Mouse (Mus musculus): Measurements from ENCODE around the gene Thra. TPM values are rescaled to one million over a fixed set of nuclear protein-coding genes. Genes with fewer than 3 reads are reported as not detected.

Thra gene
- polyA plus RNA-seq, 1 experiment from 2014 or later: 17.7 TPM

GRCm38 (mm10) chr11:98743655-98744345 is 3.4 kb downstream of the Thra start:
- ATAC-seq (ENCODE audit: insufficient number of reproducible peaks, low FRiP score, low TSS enrichment, low read depth) (no peak), DNase-seq (ENCODE audit: low spot score) (peak; percentile 57)
- H3K27ac ChIP-seq (replicated peaks; ENCODE audit: low read depth, low read length): no peak overlapping the region; the same call in 1 of the 2 replicates
- H3K9ac ChIP-seq (ENCODE audit: low read length): no peak overlapping the region
- H3K36me3 ChIP-seq (ENCODE audit: control insufficient read depth, insufficient read depth, low read length): no peaks in the 10 kb centered on the region
- 6% methylated on average over 9 of the region's 9 CpGs for WGBS
- no peaks in the 10 kb centered on the region for H3K9me3 ChIP-seq (ENCODE audit: control insufficient read depth, low read length)
- peak overlapping the region; percentile 70 for H3K4me2 ChIP-seq (ENCODE audit: low read depth, severe bottlenecking)
- no peaks in the 10 kb centered on the region for H3K27me3 ChIP-seq (ENCODE audit: control insufficient read depth, insufficient read depth, low read length)
- peaks cover 65% of the 10 kb centered on the region for H3K4me1 ChIP-seq (ENCODE audit: control insufficient read depth, insufficient read depth, low read length)
- H3K4me3 ChIP-seq (ENCODE audit: low read depth, low read length): 0 out of 2 replicates have a peak overlapping the region, but pooled peaks have one; percentile 2

- 30% methylated on average over 7 of the region's 7 CpGs for WGBS
- no peak overlapping the region for H3K9ac ChIP-seq (ENCODE audit: low read length)
- no peak overlapping the region for H3K4me3 ChIP-seq (ENCODE audit: low read depth, low read length)
- H3K9me3 ChIP-seq (ENCODE audit: control insufficient read depth, low read length): no peaks in the 10 kb centered on the region
- H3K36me3 ChIP-seq (ENCODE audit: control insufficient read depth, insufficient read depth, low read length): no peaks in the 10 kb centered on the region
- H3K27ac ChIP-seq (replicated peaks; ENCODE audit: low read depth, low read length): no peak overlapping the region; the same call in 1 of the 2 replicates
- peak overlapping the region; percentile 70; the same call in 1 of the 2 replicates for H3K4me2 ChIP-seq (ENCODE audit: low read depth, severe bottlenecking)
- DNase-seq (ENCODE audit: low spot score) (no peak), ATAC-seq (ENCODE audit: insufficient number of reproducible peaks, low FRiP score, low TSS enrichment, low read depth) (no peak)
- H3K4me1 ChIP-seq (ENCODE audit: control insufficient read depth, insufficient read depth, low read length): peaks cover 71% of the 10 kb centered on the region
- H3K27me3 ChIP-seq (ENCODE audit: control insufficient read depth, insufficient read depth, low read length): no peaks in the 10 kb centered on the region
Measured at GRCm38 (mm10) chr11:98744456-98745019, 4.1 kb downstream of the Thra start.

GRCm38 (mm10) chr11:98745932-98746853 is 5.8 kb downstream of the Thra start:
- no peak for ATAC-seq (ENCODE audit: insufficient number of reproducible peaks, low FRiP score, low TSS enrichment, low read depth)

GRCm38 (mm10) chr11:98746855-98747693 is 6.6 kb downstream of the Thra start:
- no peaks in the 10 kb centered on the region for H3K36me3 ChIP-seq (ENCODE audit: control insufficient read depth, insufficient read depth, low read length)
- no peaks in the 10 kb centered on the region for H3K9me3 ChIP-seq (ENCODE audit: control insufficient read depth, low read length)
- H3K27ac ChIP-seq (replicated peaks; ENCODE audit: low read depth, low read length): no peak overlapping the region
- no peaks in the 10 kb centered on the region for H3K27me3 ChIP-seq (ENCODE audit: control insufficient read depth, insufficient read depth, low read length)
- ATAC-seq (ENCODE audit: insufficient number of reproducible peaks, low FRiP score, low TSS enrichment, low read depth) (no peak; the same call in 1 of the 2 replicates), DNase-seq (ENCODE audit: low spot score) (peak; percentile 80)
- H3K4me1 ChIP-seq (ENCODE audit: control insufficient read depth, insufficient read depth, low read length): peaks cover 72% of the 10 kb centered on the region
- H3K4me2 ChIP-seq (ENCODE audit: low read depth, severe bottlenecking): peak overlapping the region; percentile 30
- 6% methylated on average over 19 of the region's 19 CpGs for WGBS
- no peak overlapping the region for H3K9ac ChIP-seq (ENCODE audit: low read length)
- H3K4me3 ChIP-seq (ENCODE audit: low read depth, low read length): peak overlapping the region; percentile 3; the same call in 1 of the 2 replicates

More at GRCm38 (mm10) chr11:98745932-98746853, 5.8 kb downstream of the Thra start:
- H3K4me1 ChIP-seq (ENCODE audit: control insufficient read depth, insufficient read depth, low read length): peaks cover 72% of the 10 kb centered on the region
- H3K9me3 ChIP-seq (ENCODE audit: control insufficient read depth, low read length): no peaks in the 10 kb centered on the region
- H3K4me2 ChIP-seq (ENCODE audit: low read depth, severe bottlenecking): no peak overlapping the region
- H3K27ac ChIP-seq (replicated peaks; ENCODE audit: low read depth, low read length): no peak overlapping the region
- no peak for DNase-seq (ENCODE audit: low spot score)
- H3K27me3 ChIP-seq (ENCODE audit: control insufficient read depth, insufficient read depth, low read length): no peaks in the 10 kb centered on the region
- H3K4me3 ChIP-seq (ENCODE audit: low read depth, low read length): no peak overlapping the region
- WGBS: 41% methylated on average over 12 of the region's 12 CpGs
- H3K9ac ChIP-seq (ENCODE audit: low read length): no peak overlapping the region
- no peaks in the 10 kb centered on the region for H3K36me3 ChIP-seq (ENCODE audit: control insufficient read depth, insufficient read depth, low read length)

GRCm38 (mm10) chr11:98747804-98748505 is 7.5 kb downstream of the Thra start:
- 25% methylated on average over 6 of the region's 6 CpGs for WGBS
- peaks cover 68% of the 10 kb centered on the region for H3K4me1 ChIP-seq (ENCODE audit: control insufficient read depth, insufficient read depth, low read length)
- H3K27ac ChIP-seq (replicated peaks; ENCODE audit: low read depth, low read length): no peak overlapping the region
- no peak overlapping the region for H3K4me2 ChIP-seq (ENCODE audit: low read depth, severe bottlenecking)
- no peaks in the 10 kb centered on the region for H3K36me3 ChIP-seq (ENCODE audit: control insufficient read depth, insufficient read depth, low read length)
- DNase-seq (ENCODE audit: low spot score) (no peak), ATAC-seq (ENCODE audit: insufficient number of reproducible peaks, low FRiP score, low TSS enrichment, low read depth) (no peak)
- H3K9ac ChIP-seq (ENCODE audit: low read length): no peak overlapping the region
- H3K9me3 ChIP-seq (ENCODE audit: control insufficient read depth, low read length): no peaks in the 10 kb centered on the region
- H3K4me3 ChIP-seq (ENCODE audit: low read depth, low read length): no peak overlapping the region
- H3K27me3 ChIP-seq (ENCODE audit: control insufficient read depth, insufficient read depth, low read length): no peaks in the 10 kb centered on the region

GRCm38 (mm10) chr11:98748506-98749416 is 8.3 kb downstream of the Thra start:
- H3K36me3 ChIP-seq (ENCODE audit: control insufficient read depth, insufficient read depth, low read length): peaks cover 2% of the 10 kb centered on the region; the same call in 1 of the 2 replicates
- H3K27me3 ChIP-seq (ENCODE audit: control insufficient read depth, insufficient read depth, low read length): no peaks in the 10 kb centered on the region
- H3K27ac ChIP-seq (replicated peaks; ENCODE audit: low read depth, low read length): no peak overlapping the region
- no peak overlapping the region for H3K4me3 ChIP-seq (ENCODE audit: low read depth, low read length)
- WGBS: 32% methylated on average over 15 of the region's 15 CpGs
- H3K9me3 ChIP-seq (ENCODE audit: control insufficient read depth, low read length): no peaks in the 10 kb centered on the region
- ATAC-seq (ENCODE audit: insufficient number of reproducible peaks, low FRiP score, low TSS enrichment, low read depth) (no peak), DNase-seq (ENCODE audit: low spot score) (no peak)
- no peak overlapping the region for H3K9ac ChIP-seq (ENCODE audit: low read length)
- H3K4me1 ChIP-seq (ENCODE audit: control insufficient read depth, insufficient read depth, low read length): peaks cover 60% of the 10 kb centered on the region
- no peak overlapping the region; the same call in 1 of the 2 replicates for H3K4me2 ChIP-seq (ENCODE audit: low read depth, severe bottlenecking)

GRCm38 (mm10) chr11:98749716-98750115 is 9.3 kb downstream of the Thra start:
- DNase-seq (ENCODE audit: low spot score): no peak
- peaks cover 59% of the 10 kb centered on the region for H3K4me1 ChIP-seq (ENCODE audit: control insufficient read depth, insufficient read depth, low read length)
- no peak for ATAC-seq (ENCODE audit: insufficient number of reproducible peaks, low FRiP score, low TSS enrichment, low read depth)
- 52% methylated on average over 5 of the region's 5 CpGs for WGBS
- H3K4me3 ChIP-seq (ENCODE audit: low read depth, low read length): no peak overlapping the region
- H3K27me3 ChIP-seq (ENCODE audit: control insufficient read depth, insufficient read depth, low read length): no peaks in the 10 kb centered on the region
- no peaks in the 10 kb centered on the region for H3K9me3 ChIP-seq (ENCODE audit: control insufficient read depth, low read length)
- peaks cover 2% of the 10 kb centered on the region; the same call in 1 of the 2 replicates for H3K36me3 ChIP-seq (ENCODE audit: control insufficient read depth, insufficient read depth, low read length)
- no peak overlapping the region for H3K9ac ChIP-seq (ENCODE audit: low read length)
- H3K4me2 ChIP-seq (ENCODE audit: low read depth, severe bottlenecking): no peak overlapping the region
- no peak overlapping the region for H3K27ac ChIP-seq (replicated peaks; ENCODE audit: low read depth, low read length)
